Mouse (Mus musculus) cortical plate, adult 2 months (tissue): ENCODE measurements around the gene Duxbl2.
"Not testable (repeated sequence)": the region's sequence is repeated elsewhere in the genome, so short reads cannot be mapped to it uniquely, and the experiment has no call there.

ENCODE experiments used
- CTCF ChIP-seq: fragments of 200-500 bp; IDR thresholded peaks from 2 replicates; pipeline ENCODE4 v1.5.1; 2011; ENCODE audit warnings: mild to moderate bottlenecking, control low read depth, low read length; ENCODE audit not compliant: insufficient read depth; ENCODE audit errors: extremely low read depth
- POLR2A ChIP-seq: fragments of 200-500 bp; IDR thresholded peaks from 2 replicates; pipeline ENCODE4 v1.6.1; 2011; ENCODE audit warnings: mild to moderate bottlenecking, low read length, control low read depth; ENCODE audit not compliant: insufficient read depth; ENCODE audit errors: extremely low read depth

GRCm38 (mm10) chr14:26173955-26174354 is 55.8 kb downstream of the Duxbl2 start:
- not testable (repeated sequence) for TF ChIP-seq CTCF, POLR2A
